Mouse (Mus musculus) heart, embryonic 10.5 days (tissue): Measurements from ENCODE around the gene Prmt8. TPM values are rescaled to one million over a fixed set of nuclear protein-coding genes. Genes with fewer than 3 reads are reported as not detected.

Experiments used
- DNase-seq: peaks from one replicate; pipeline ENCODE4 v3.0.0-alpha.2; 2017; ENCODE audit warnings: low spot score
- H3K27ac ChIP-seq: fragments of 300-500 bp; sonication (generic); 2 replicates; pipeline ENCODE4 v1.5.1; 2016; ENCODE audit warnings: mild to moderate bottlenecking
- H3K27me3 ChIP-seq: fragments of 300-500 bp; sonication (generic); 2 replicates; pipeline ENCODE4 v1.6.1; 2016; ENCODE audit warnings: mild to moderate bottlenecking; ENCODE audit not compliant: poor library complexity, insufficient read depth, severe bottlenecking
- H3K36me3 ChIP-seq: fragments of 300-500 bp; sonication (generic); 2 replicates; pipeline ENCODE4 v1.6.1; 2016; ENCODE audit warnings: mild to moderate bottlenecking, moderate library complexity
- H3K4me1 ChIP-seq: fragments of 300-500 bp; sonication (generic); 2 replicates; pipeline ENCODE4 v1.6.1; 2016; ENCODE audit warnings: mild to moderate bottlenecking
- H3K4me3 ChIP-seq: fragments of 300-500 bp; sonication (generic); 2 replicates; pipeline ENCODE4 v1.5.1; 2016; ENCODE audit warnings: mild to moderate bottlenecking, moderate library complexity
- H3K9me3 ChIP-seq: fragments of 300-500 bp; sonication (generic); 2 replicates; pipeline ENCODE4 v1.6.1; 2016; ENCODE audit warnings: mild to moderate bottlenecking, moderate library complexity
- WGBS: fragments of 180-500 bp; shearing (Covaris S2); methylation state at CpG from one replicate; pipeline ENCODE4 v1.1.7; 2016; 5-methylcytosine and 5-hydroxymethylcytosine counted together
- polyA plus RNA-seq: library from polyadenylated mRNA; unstranded; fragments of >200 nt; fragmentation: Nextera tagmentation; extraction: Ambion mirVana; gene quantifications from 2 replicates; pipeline ENCODE4 v1.2.1, GENCODE M21; 2016

Prmt8 gene
- polyA plus RNA-seq, 1 experiment from 2014 or later: 2.0 TPM

GRCm38 (mm10) chr6:127678998-127679397 is 90.3 kb downstream of the Prmt8 start:
- 84% methylated on average over 3 of the region's 3 CpGs for WGBS

DNA sequence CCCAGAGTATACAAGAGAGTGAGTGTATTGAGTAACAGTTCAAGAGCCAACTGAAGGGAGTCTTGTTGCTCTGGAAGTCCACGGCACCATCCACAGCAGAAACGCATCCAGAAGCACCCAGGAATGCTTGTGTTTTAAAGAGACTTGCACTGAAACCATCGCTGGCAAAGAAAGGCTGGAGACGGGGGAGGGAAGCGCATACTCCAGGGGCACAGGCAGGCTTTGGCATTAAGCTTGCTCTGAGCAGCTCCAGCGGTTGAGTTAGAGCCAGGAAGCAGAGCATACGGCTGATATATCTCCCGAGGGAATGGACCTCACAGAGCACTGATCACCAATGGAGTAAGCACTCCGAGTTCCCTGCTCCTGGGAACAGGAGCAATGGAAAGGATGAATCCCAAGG is 91.0 kb downstream of the Prmt8 start:
- Histone ChIP-seq H3K4me3 (no peak overlapping the region), H3K27me3 (peaks cover 51% of the 10 kb centered on the region), H3K36me3 (no peaks in the 10 kb centered on the region), H3K9me3 (no peaks in the 10 kb centered on the region), H3K27ac (no peak overlapping the region), H3K4me1 (peaks cover 2% of the 10 kb centered on the region; the same call in 1 of the 2 replicates)
- no peak for DNase-seq
- WGBS: 76% methylated on average over 9 of the region's 9 CpGs

More at GRCm38 (mm10) chr6:127678998-127679397, 90.3 kb downstream of the Prmt8 start:
- Histone ChIP-seq H3K27me3 (peaks cover 51% of the 10 kb centered on the region), H3K27ac (no peak overlapping the region), H3K36me3 (no peaks in the 10 kb centered on the region), H3K4me3 (no peak overlapping the region), H3K4me1 (peaks cover 9% of the 10 kb centered on the region), H3K9me3 (no peaks in the 10 kb centered on the region)
- no peak for DNase-seq

DNA sequence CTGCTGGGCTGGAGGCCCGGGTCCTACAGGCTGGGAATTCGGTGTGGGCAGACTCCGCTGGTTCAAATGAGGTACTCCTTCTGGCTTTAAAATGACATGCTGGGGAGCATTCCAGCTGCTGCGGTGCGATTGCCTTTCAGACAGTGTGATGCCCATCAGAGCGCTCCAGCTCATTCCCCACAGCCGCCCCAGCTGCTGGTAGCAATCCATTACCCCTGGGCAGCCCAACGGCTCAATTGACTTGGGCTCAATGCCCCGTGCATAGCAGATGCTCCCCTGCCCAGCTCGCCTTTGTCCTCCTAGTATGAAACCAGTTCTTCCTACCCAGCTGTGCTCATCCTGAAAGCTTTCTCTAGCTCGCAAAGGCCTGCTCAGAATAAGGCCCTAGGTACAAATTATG is 92.4 kb downstream of the Prmt8 start:
- H3K27me3 ChIP-seq: peaks cover 39% of the 10 kb centered on the region
- H3K9me3 ChIP-seq: no peaks in the 10 kb centered on the region
- DNase-seq: no peak
- H3K36me3 ChIP-seq: no peaks in the 10 kb centered on the region
- H3K4me3 ChIP-seq: no peak overlapping the region
- peaks cover 7% of the 10 kb centered on the region for H3K4me1 ChIP-seq
- WGBS: 81% methylated on average over 11 of the region's 11 CpGs
- no peak overlapping the region for H3K27ac ChIP-seq

DNA sequence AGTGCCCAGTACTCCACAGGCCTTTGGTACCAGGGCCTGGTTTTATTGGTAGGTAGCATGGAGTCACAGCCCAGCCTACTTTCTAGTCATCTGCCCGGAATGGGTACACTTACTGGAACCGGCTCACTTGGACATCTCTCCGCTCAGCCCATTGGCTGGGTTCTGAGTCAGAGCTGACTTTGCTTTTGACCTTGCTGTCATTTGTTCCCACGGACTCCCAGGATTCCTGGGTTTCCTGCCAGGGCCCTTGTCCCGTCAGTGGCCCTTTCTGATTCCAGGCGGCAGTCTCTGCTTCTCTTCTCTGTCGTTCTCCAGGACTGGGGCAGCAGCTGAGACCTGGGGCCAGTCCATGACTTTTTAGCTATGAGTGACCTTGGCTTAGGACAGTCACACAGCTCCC is 97.2 kb downstream of the Prmt8 start:
- Histone ChIP-seq H3K4me3 (no peak overlapping the region), H3K4me1 (peaks cover 29% of the 10 kb centered on the region), H3K9me3 (no peaks in the 10 kb centered on the region), H3K27me3 (peaks cover 11% of the 10 kb centered on the region; the same call in 1 of the 2 replicates), H3K36me3 (no peaks in the 10 kb centered on the region), H3K27ac (peak overlapping the region; percentile 44; the same call in 1 of the 2 replicates)
- WGBS: 66% methylated on average over 7 of the region's 7 CpGs
- no peak for DNase-seq

DNA sequence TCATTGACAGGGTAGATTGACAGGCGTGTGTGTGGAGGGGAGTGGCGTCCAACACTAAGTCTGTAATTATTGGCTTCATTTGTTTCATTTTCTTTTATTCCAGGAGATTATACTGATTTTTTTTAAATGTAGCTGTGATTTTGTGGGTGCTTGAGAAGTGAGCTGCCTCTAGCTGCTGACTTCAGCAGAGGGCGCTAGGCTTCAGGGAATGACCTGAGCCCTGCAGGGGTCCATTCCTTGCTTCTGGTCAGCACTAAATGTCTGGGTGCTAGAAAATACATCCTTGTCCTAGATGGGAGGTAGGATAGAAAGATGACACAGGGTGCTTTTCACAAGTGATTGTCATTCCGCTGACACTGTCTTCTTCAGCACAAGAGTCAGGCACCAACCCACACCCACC is 99.2 kb downstream of the Prmt8 start:
- H3K4me3 ChIP-seq: no peak overlapping the region
- no peak for DNase-seq
- no peaks in the 10 kb centered on the region for H3K9me3 ChIP-seq
- H3K4me1 ChIP-seq: peaks cover 29% of the 10 kb centered on the region
- no peaks in the 10 kb centered on the region for H3K36me3 ChIP-seq
- peaks cover 8% of the 10 kb centered on the region; the same call in 1 of the 2 replicates for H3K27me3 ChIP-seq
- no peak overlapping the region for H3K27ac ChIP-seq
- 95% methylated on average over 4 of the region's 4 CpGs for WGBS

DNA sequence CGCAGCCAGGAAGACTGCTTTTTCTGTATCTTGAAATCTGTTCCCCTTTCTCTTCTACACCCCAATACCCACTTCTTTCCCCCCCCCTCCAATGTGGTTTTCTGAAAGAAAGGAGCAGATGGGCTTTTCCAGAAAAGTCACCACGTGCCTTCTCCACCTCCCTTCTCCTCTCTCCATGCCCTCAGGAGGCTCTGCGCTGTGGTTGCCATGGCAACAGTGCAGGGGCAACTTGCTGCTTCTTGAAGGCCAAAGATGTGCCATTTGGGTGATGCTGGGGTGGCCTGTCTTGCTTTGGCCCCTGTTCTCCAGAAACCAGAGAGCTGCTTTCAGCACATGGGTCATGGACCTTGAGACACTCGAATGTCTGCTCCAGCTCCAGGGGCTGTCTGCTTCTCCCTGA is 100.0 kb downstream of the Prmt8 start:
- Histone ChIP-seq H3K4me1 (peaks cover 29% of the 10 kb centered on the region), H3K4me3 (no peak overlapping the region), H3K27ac (no peak overlapping the region), H3K27me3 (peaks cover 8% of the 10 kb centered on the region; the same call in 1 of the 2 replicates), H3K9me3 (no peaks in the 10 kb centered on the region), H3K36me3 (no peaks in the 10 kb centered on the region)
- WGBS: 72% methylated on average over 4 of the region's 4 CpGs
- no peak for DNase-seq

- H3K27me3 ChIP-seq: peaks cover 4% of the 10 kb centered on the region; the same call in 1 of the 2 replicates
- no peaks in the 10 kb centered on the region for H3K9me3 ChIP-seq
- DNase-seq: no peak
- peaks cover 9% of the 10 kb centered on the region for H3K4me1 ChIP-seq
- H3K27ac ChIP-seq: no peak overlapping the region
- no peaks in the 10 kb centered on the region for H3K36me3 ChIP-seq
- WGBS: 58% methylated on average over 7 of the region's 7 CpGs
- H3K4me3 ChIP-seq: no peak overlapping the region
These were observed 106.0 kb downstream of the Prmt8 start for GRCm38 (mm10) chr6:127663263-127663662.

DNA sequence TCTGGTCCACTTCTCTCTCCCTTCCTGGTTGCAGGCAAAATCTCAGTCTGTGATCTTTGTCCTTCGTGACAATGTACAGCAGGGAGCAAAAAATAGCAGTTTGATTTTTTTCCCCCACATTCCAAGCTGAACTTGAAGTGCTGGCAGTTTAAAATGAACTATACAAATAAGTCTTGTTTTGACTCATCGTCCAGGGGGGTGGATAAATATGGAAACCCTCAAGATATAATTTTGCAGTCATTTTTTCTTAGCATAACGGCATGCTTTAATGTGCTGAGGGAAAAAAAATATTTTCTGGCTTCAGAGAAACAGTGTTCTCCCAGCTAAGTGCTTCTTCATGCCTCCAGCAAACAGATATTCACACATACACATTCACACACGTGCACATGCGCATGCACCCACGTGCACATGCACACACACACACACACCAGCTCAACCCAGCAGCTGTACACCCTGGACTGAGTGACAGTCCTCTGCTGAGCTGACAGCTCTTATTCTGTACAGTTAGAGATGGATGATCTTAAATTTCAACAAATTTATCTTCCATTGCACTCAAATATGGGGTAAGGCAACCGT is 107.5 kb downstream of the Prmt8 start:
- Histone ChIP-seq H3K27ac (no peak overlapping the region), H3K4me1 (no peaks in the 10 kb centered on the region), H3K4me3 (no peak overlapping the region), H3K27me3 (0 out of 2 replicates have a peak, but pooled peaks cover under 1% of the 10 kb centered on the region), H3K9me3 (no peaks in the 10 kb centered on the region), H3K36me3 (no peaks in the 10 kb centered on the region)
- 80% methylated on average over 7 of the region's 7 CpGs for WGBS
- no peak for DNase-seq

- Histone ChIP-seq H3K4me3 (no peak overlapping the region), H3K36me3 (no peaks in the 10 kb centered on the region), H3K27me3 (no peaks in the 10 kb centered on the region), H3K4me1 (no peaks in the 10 kb centered on the region), H3K9me3 (no peaks in the 10 kb centered on the region), H3K27ac (no peak overlapping the region)
- no peak for DNase-seq
- WGBS: 73% methylated on average over 4 of the region's 4 CpGs
These were observed 109.3 kb downstream of the Prmt8 start for GRCm38 (mm10) chr6:127659966-127660365.

DNA sequence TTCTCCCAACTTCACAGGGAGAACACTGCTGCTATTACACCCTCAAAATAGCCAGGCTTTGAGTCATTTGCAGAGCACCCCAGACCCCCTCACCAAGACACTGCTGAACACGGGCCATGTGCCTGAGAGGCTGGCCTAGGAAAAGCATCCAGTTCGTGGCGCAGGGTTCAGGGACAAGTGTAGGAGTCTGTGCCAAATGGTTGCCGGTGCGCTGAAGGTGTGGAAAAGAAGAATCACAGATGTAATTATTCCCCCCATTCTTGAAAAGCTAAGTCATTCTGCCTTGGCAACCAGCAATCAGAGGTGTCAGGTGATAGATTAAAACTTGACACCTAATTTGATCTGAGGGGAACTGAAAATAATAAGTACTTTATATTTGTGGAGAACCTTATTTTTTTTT is 109.8 kb downstream of the Prmt8 start:
- Histone ChIP-seq H3K4me1 (no peaks in the 10 kb centered on the region), H3K9me3 (0 out of 2 replicates have a peak, but pooled peaks cover 2% of the 10 kb centered on the region), H3K27ac (no peak overlapping the region), H3K36me3 (0 out of 2 replicates have a peak, but pooled peaks cover 2% of the 10 kb centered on the region), H3K27me3 (no peaks in the 10 kb centered on the region), H3K4me3 (no peak overlapping the region)
- no peak for DNase-seq
- 71% methylated on average over 5 of the region's 5 CpGs for WGBS

- H3K27ac ChIP-seq: no peak overlapping the region
- WGBS: 87% methylated on average over 11 of the region's 11 CpGs
- no peak for DNase-seq
- H3K4me3 ChIP-seq: no peak overlapping the region
- peaks cover 11% of the 10 kb centered on the region; the same call in 1 of the 2 replicates for H3K9me3 ChIP-seq
- H3K4me1 ChIP-seq: no peaks in the 10 kb centered on the region
- peaks cover 11% of the 10 kb centered on the region for H3K36me3 ChIP-seq
- H3K27me3 ChIP-seq: no peaks in the 10 kb centered on the region
These were observed 112.1 kb downstream of the Prmt8 start for GRCm38 (mm10) chr6:127657152-127657551.

- 27% methylated on average over 4 of the region's 4 CpGs for WGBS
- DNase-seq: no peak
- no peaks in the 10 kb centered on the region for H3K4me1 ChIP-seq
- no peak overlapping the region for H3K4me3 ChIP-seq
- H3K27me3 ChIP-seq: no peaks in the 10 kb centered on the region
- no peak overlapping the region for H3K27ac ChIP-seq
- peaks cover 11% of the 10 kb centered on the region for H3K36me3 ChIP-seq
- peaks cover 11% of the 10 kb centered on the region; the same call in 1 of the 2 replicates for H3K9me3 ChIP-seq
These were observed 113.3 kb downstream of the Prmt8 start for GRCm38 (mm10) chr6:127655988-127656387.

DNA sequence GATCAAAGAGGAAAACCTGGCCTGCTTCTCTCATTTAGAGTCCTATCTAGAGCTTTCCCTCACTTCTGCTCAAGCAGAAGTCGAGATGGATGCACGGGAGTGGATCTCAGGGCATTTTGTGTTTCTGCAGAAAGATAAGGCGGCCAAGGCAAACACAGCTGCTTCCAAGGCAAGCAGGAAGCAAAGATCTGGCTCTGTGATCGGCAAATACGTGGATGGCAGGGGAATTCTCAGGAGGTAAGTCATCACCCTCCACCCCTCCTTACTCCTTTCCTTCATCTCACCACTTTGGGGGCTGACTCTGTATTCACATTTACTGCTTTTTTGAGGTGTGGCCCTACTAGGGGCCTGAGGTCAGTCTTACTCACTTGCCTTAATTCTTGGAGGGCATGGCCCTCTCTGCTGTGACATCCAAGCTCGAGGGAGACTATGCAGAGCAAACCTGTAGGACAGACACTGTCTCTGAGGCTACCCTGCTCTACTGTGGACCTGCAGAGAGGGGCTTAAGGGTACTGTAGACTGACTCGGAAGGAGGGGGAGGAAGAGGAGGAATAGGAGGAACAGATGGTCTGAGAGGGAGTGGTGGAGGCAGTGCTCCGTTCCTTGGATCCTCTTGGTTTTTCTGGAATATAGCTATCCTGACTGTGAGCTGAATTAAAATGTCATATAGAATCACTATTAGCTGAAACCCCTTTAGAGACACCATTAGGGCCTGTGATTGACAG is 128.0 kb downstream of the Prmt8 start:
- Histone ChIP-seq H3K36me3 (no peaks in the 10 kb centered on the region), H3K27ac (no peak overlapping the region), H3K27me3 (0 out of 2 replicates have a peak, but pooled peaks cover 5% of the 10 kb centered on the region), H3K4me1 (peaks cover 12% of the 10 kb centered on the region; the same call in 1 of the 2 replicates), H3K4me3 (no peak overlapping the region), H3K9me3 (no peaks in the 10 kb centered on the region)
- DNase-seq: no peak
- 37% methylated on average over 8 of the region's 8 CpGs for WGBS
